In the genomic region with DNA sequence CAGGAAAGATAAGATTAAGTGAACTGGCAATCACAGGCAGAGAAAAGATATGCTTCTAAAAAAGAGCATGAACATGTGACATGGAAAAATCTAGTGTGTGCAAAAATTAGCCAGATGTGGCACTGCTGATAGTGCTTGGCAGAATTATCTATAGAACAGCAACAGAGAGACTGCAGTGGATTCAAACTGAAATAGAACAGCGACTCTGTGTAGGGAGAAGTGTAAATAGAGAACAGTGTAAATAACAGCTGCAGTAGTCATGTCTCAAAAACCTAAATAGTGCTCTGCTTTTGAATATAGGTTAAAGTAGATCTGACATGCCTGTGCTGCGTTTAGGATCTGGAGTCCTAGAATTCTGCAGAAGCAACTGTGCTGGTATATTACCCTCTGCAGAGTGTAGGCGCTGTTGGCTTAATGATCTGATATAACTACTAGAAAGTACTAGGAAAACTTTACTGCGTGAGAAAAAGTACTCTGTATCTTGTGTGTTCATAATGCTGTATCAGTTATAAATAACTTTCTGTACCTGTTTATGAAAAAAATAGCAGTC, we compare ENCODE assay signal across 16 mouse cellular contexts.
DNase-seq lines count a peak whose midpoint lies in the region; ATAC-seq lines count a peak whose summit lies in the region.
"Had no signal": no experiment of that assay in that cellular context is flagged by ENCODE, and none has a peak within 500 bp of the region (broad histone marks: within the 10 kb centered on the region; RNA-seq: fewer than 3 reads in every experiment).

No protein-coding gene starts in this region.

- intact Hi-C loops in left cerebral cortex, postnatal 25 days (cut with DNase I): no loop called here

- no peak for DNase-seq in frontal cortex, postnatal 14 days (ENCODE audit: low spot score in 2 of 2)
- peak; percentile 7 to 19 for DNase-seq in left cerebral cortex, postnatal 25 days (ENCODE audit: low spot score in 2 of 2)
- DNase-seq in left cerebral cortex, adult 9 months (ENCODE audit: low spot score in 2 of 2): no peak
- peak; percentile 53 for DNase-seq in brain, adult 2 months (ENCODE audit: low read depth, low spot score)
- no peak for DNase-seq in adrenal gland, adult 2 months
- DNase-seq: adrenal gland, postnatal 10 days; adrenal gland, postnatal 36 days; cerebellum, adult 11 months; cerebellum, adult 2 months; cerebellum, adult 9-11 months; cerebellum, postnatal 25 days; gastrocnemius, adult 2 months; gastrocnemius, postnatal 14 days; heart, adult 11 months had no signal

- peak; percentile 87 for ATAC-seq in frontal cortex, adult (ENCODE audit: low TSS enrichment)
- ATAC-seq: CD4-positive, CD25-positive, alpha-beta regulatory T cell, adult 4 months had no signal

Comparison
In these comparisons a context has a peak if more than half of its experiments do, and no peak if none do; other contexts are left out.
1. DNase-seq: peak in left cerebral cortex, postnatal 25 days (2 of 2) and brain, adult 2 months (single experiment); none in frontal cortex, postnatal 14 days (0 of 2), left cerebral cortex, adult 9 months (0 of 2) and adrenal gland, adult 2 months (single experiment).